Mouse (Mus musculus): Measurements from ENCODE around the gene Zfp341. TPM values are rescaled to one million over a fixed set of nuclear protein-coding genes. Genes with fewer than 3 reads are reported as not detected.

Zfp341 gene
- total and polyA plus RNA-seq, 3 experiments, result 2.0 to 6.3 TPM; not detected in 1

DNA sequence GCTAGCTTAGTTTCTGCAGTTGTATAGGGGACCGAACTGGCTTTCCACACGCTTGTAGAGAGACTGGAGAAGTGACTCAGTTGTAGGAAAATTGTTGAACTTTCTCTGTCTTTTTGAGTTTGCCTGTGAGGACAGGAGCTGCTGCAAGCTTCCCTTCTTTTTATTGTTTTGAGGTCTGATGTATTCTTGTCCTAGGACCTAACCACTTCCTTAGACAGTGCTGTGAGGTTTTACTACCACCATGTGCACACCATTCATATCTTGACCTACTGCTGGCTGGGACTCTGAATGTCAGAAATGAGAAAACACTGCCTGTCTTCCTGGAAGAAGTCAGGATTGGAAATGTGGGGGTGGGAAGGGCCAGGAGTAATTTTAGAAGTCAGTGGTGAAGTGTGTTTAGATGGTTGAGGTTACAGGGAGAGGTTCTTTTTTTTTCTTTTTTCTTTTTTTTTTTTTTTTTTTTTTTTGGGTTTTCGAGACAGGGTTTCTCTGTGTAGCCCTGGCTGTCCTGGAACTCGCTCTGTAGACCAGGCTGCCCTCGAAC is 46.5 kb downstream of the Zfp341 start:
- TF ChIP-seq ZC3H11A (IDR thresholded peaks at IDR 0.05; ENCODE audit: low read depth, low read length) (no peak), NELFE (IDR thresholded peaks at IDR 0.05; ENCODE audit: low read depth, low read length) (no peak), MAFK (IDR thresholded peaks at IDR 0.05; ENCODE audit: borderline replicate concordance, low read depth, low read length) (no peak), MYC (IDR thresholded peaks at IDR 0.05; ENCODE audit: low read depth, low read length) (no peak), POLR2AphosphoS5 (IDR thresholded peaks at IDR 0.05; ENCODE audit: borderline replicate concordance, low read depth, low read length) (no peak), NRF1 (IDR thresholded peaks at IDR 0.05; ENCODE audit: insufficient read depth, low read depth, low read length, poor library complexity, severe bottlenecking) (no peak)
- Histone ChIP-seq H3K9ac (ENCODE audit: control insufficient read depth, low read depth, low read length, poor library complexity, severe bottlenecking) (no peak overlapping the region), H3K79me2 (ENCODE audit: control insufficient read depth, insufficient read depth, low read length, poor library complexity) (peaks cover 46% of the 10 kb centered on the region), H3K36me3 (ENCODE audit: control insufficient read depth in 1 of 2, insufficient read depth in 2 of 2, low read length in 2 of 2) (peaks cover 7 to 14% of the 10 kb centered on the region in 2 experiments; a peak in 3 of 4 replicates), H3K27ac (ENCODE audit: control insufficient read depth, low read depth, low read length) (no peak overlapping the region), H3K4me1 (ENCODE audit: control insufficient read depth in 1 of 2, insufficient read depth in 2 of 2, low read length in 2 of 2) (peaks cover 8 to 20% of the 10 kb centered on the region in 2 experiments), H3K4me3 (ENCODE audit: control insufficient read depth in 1 of 2, insufficient read depth in 1 of 2, low read depth in 2 of 2, low read length in 2 of 2) (no peak overlapping the region), H3K9me3 (replicated peaks; ENCODE audit: insufficient read depth, low read length) (no peaks in the 10 kb centered on the region), H3K27me3 (ENCODE audit: control insufficient read depth in 1 of 2, insufficient read depth in 2 of 2, low read length in 2 of 2) (no peaks in the 10 kb centered on the region)
- no peak for DNase-seq (ENCODE audit: low read depth, low spot score)

DNA sequence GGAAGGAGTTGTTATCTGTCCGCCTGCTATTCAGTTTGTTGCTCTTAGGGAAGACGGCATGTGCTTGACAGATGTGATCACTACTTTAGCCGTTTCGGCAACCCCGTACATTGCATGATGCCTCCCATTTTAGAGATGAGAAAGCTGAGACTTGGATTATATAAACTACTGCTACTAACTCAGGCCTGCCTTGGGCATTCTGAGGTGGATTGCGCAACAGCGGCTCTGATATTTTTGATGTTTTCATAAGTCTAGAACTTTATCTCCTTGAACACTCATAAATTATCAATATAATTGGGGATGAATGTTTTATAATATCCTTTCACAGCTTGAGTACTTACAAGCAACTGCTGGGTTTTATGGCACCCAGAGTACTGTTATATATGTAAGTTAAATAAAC is 55.6 kb downstream of the Zfp341 start:
- Histone ChIP-seq H3K9me3 (replicated peaks; ENCODE audit: insufficient read depth, low read length) (no peaks in the 10 kb centered on the region), H3K4me3 (ENCODE audit: control insufficient read depth in 1 of 2, insufficient read depth in 1 of 2, low read depth in 2 of 2, low read length in 2 of 2) (no peak overlapping the region), H3K27ac (ENCODE audit: control insufficient read depth, low read depth, low read length) (no peak overlapping the region), H3K4me1 (ENCODE audit: control insufficient read depth in 1 of 2, insufficient read depth in 2 of 2, low read length in 2 of 2) (no peaks in the 10 kb centered on the region), H3K79me2 (ENCODE audit: control insufficient read depth, insufficient read depth, low read length, poor library complexity) (peaks cover 17% of the 10 kb centered on the region), H3K27me3 (ENCODE audit: control insufficient read depth in 1 of 2, insufficient read depth in 2 of 2, low read length in 2 of 2) (no peaks in the 10 kb centered on the region), H3K36me3 (ENCODE audit: control insufficient read depth in 1 of 2, insufficient read depth in 2 of 2, low read length in 2 of 2) (peaks cover 0 to 2% of the 10 kb centered on the region in 2 experiments; a peak in 2 of 4 replicates), H3K9ac (ENCODE audit: control insufficient read depth, low read depth, low read length, poor library complexity, severe bottlenecking) (no peak overlapping the region)
- no peak for DNase-seq (ENCODE audit: low read depth, low spot score)
- TF ChIP-seq USF1 (IDR thresholded peaks at IDR 0.05; ENCODE audit: low read depth, low read length), result no peak
- no peak for TF ChIP-seq CHD2 (IDR thresholded peaks at IDR 0.05; ENCODE audit: low read length)
- TF ChIP-seq EP300 (IDR thresholded peaks at IDR 0.05; ENCODE audit: low read depth in 1 of 2, low read length in 2 of 2), result no peak
- no peak for TF ChIP-seq ZKSCAN1 (IDR thresholded peaks at IDR 0.05; ENCODE audit: low read depth, low read length)
- TF ChIP-seq MYB (IDR thresholded peaks at IDR 0.05; ENCODE audit: low read depth, low read length), result no peak
- no peak for TF ChIP-seq TAL1 (IDR thresholded peaks at IDR 0.05; ENCODE audit: low read length)
- TF ChIP-seq SIN3A (IDR thresholded peaks at IDR 0.05; ENCODE audit: low read length), result no peak
- TF ChIP-seq TBP (IDR thresholded peaks at IDR 0.05; ENCODE audit: low read depth, low read length), result no peak
- TF ChIP-seq GATA1 (IDR thresholded peaks at IDR 0.05; ENCODE audit: low read depth, low read length), result no peak
- no peak for TF ChIP-seq CHD1 (IDR thresholded peaks at IDR 0.05; ENCODE audit: low read depth, low read length)
- TF ChIP-seq POLR2A (IDR thresholded peaks at IDR 0.05; ENCODE audit: control insufficient read depth in 1 of 2, insufficient read depth in 1 of 2, low read depth in 1 of 2, low read length in 2 of 2, poor library complexity in 1 of 2), result no peak
- TF ChIP-seq MAX (IDR thresholded peaks at IDR 0.05; ENCODE audit: low read length), result no peak
- TF ChIP-seq E2F4 (IDR thresholded peaks at IDR 0.05; ENCODE audit: borderline replicate concordance, low read depth, low read length), result no peak
- no peak for TF ChIP-seq BHLHE40 (IDR thresholded peaks at IDR 0.05; ENCODE audit: borderline replicate concordance, low read depth, low read length)
- TF ChIP-seq UBTF (IDR thresholded peaks at IDR 0.05; ENCODE audit: borderline replicate concordance, insufficient read depth, low read depth, low read length), result no peak
